Mouse (Mus musculus) frontal cortex, postnatal 36 days (tissue): Measurements from ENCODE around the gene Txnl4b.

Experiments
- DNase-seq, 2 experiments: peaks; one replicate each; pipeline ENCODE4 v3.0.0; 2022; ENCODE audit warnings: low spot score in 2 of 2

The Txnl4b gene

DNA sequence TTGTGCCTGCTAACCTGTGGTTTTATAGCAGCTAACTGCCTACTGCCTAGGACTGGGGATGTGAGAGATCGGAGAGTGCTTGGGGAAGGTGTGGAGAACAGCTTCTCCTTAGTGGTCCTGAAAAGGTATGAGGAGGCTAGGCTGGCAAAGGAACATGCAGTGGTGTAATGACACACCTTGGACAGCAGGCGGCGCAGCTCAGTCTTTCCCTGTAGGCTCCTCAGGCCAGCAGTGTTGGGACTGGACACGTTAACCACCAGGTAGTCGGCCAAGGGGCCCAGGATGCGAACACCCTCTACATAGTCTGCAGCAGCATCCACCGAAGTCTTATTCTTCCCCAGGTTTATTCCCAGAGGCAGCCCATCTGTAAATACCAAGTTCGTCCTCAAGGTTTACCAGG is 30.2 kb downstream of the Txnl4b start:
- peak; percentile 30 to 38 for DNase-seq

GRCm38 (mm10) chr8:109606725-109607124 is 41.0 kb downstream of the Txnl4b start:
- DNase-seq = no peak

GRCm38 (mm10) chr8:109607650-109608049 is 42.0 kb downstream of the Txnl4b start:
- DNase-seq = no peak

DNA sequence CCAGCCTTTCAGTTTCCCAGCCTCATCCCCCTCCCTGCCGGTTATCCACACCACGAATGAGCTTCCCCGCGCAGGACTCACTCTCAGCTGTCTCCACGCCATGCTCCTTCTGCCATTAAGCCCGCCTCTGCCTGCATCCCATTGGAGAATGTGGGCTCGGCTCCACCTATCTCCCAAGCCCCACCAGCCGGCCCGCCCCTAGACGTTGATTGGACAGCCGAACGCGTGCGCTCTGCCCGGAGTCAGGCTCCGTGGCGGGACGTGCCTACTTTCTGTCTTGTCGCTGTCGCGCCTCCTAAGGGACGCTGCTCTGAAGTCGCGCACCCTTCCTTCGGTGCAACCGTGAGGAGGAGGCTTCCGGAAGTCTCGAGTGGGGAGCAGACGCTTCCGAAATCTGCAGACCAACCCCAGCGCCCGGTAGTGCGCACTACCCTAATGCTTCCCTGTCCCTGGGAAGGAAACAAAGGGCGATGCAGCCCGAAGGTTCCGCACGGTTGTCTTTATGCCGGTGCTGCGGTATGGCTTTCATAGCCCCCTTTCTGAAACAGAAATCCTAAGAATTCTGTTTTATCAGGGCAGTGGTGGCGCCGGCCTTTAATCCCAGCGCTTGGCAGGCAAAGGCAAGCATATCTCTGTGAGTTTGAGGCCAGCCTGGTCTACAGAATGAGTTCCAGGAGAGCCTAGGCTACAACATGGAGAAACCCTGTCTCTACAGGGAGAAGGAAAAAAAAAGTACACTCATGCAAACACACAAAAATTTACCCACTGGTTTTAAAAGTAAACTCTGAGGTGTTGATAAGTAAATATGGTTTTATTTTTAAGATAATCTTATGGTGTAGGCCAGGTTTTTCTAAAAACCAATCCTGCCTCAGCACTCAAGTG is 42.8 kb downstream of the Txnl4b start, which contains the start of gene Dhodh:
Dhodh (minus strand) TSS at position 403 of the 882 bp plus-strand sequence.
- DNase-seq = peak; percentile 97 to 98

DNA sequence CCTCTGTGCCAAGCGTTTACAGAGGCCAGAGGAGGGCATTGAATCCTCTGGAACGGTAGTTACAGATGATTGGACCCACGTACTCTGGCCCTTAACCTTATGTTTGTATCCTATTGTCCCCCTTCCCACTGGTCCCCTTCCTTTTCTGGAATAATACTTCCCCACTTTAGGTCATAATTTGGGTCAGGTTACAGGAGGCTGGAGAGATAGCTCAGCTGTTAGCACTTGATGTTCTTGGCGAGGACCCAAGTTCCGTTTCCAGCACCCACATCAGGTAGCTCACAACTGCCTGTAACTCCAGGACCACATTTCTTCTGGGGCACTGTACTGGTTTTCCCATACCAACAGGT is 43.4 kb downstream of the Txnl4b start:
- no peak for DNase-seq

GRCm38 (mm10) chr8:109614243-109615210 is 48.8 kb downstream of the Txnl4b start, which contains the start of gene Pkd1l3:
Pkd1l3 (plus strand) TSS chr8:109614517.
- DNase-seq = peak; percentile 27 to 28

GRCm38 (mm10) chr8:109615569-109615968 is 49.9 kb downstream of the Txnl4b start:
- no peak for DNase-seq
